Mouse (Mus musculus): Measurements from ENCODE around the gene Ifitm5. TPM values are rescaled to one million over a fixed set of nuclear protein-coding genes. Genes with fewer than 3 reads are reported as not detected.

Ifitm5 gene
- polyA plus RNA-seq, 1 experiment = 1.2 TPM

GRCm38 (mm10) chr7:140919911-140920310 lies 30.2 kb downstream of the Ifitm5 start:
- peaks cover 4% of the 10 kb centered on the region; the same call in 1 of the 2 replicates for H3K4me1 ChIP-seq (ENCODE audit: control insufficient read depth, insufficient read depth, insufficient read length)
- no peak overlapping the region for H3K27ac ChIP-seq (ENCODE audit: insufficient read depth, low read length)
- H3K36me3 ChIP-seq (ENCODE audit: control insufficient read depth, insufficient read depth, low read length) = no peaks in the 10 kb centered on the region
- no peak overlapping the region for H3K4me3 ChIP-seq (ENCODE audit: extremely low read depth, insufficient read depth, insufficient read length)
- DNase-seq (ENCODE audit: low read depth in 1 of 2, low spot score in 2 of 2) = no peak
- WGBS = 77% methylated on average over 4 of the region's 4 CpGs
- TF ChIP-seq POLR2A (IDR thresholded peaks at IDR 0.05; ENCODE audit: low read depth, low read length) (no peak), CTCF (IDR thresholded peaks at IDR 0.05; ENCODE audit: extremely low read depth, insufficient read depth, insufficient read length, insufficient replicate concordance) (no peak)
- H3K27me3 ChIP-seq (ENCODE audit: control insufficient read depth, insufficient read depth, low read length) = peaks cover 13% of the 10 kb centered on the region

- Histone ChIP-seq H3K27me3 (ENCODE audit: control insufficient read depth, insufficient read depth, low read length) (no peaks in the 10 kb centered on the region), H3K27ac (ENCODE audit: insufficient read depth, low read length) (no peak overlapping the region), H3K4me1 (ENCODE audit: control insufficient read depth, insufficient read depth, insufficient read length) (no peaks in the 10 kb centered on the region), H3K4me3 (ENCODE audit: extremely low read depth, insufficient read depth, insufficient read length) (no peak overlapping the region), H3K36me3 (ENCODE audit: control insufficient read depth, insufficient read depth, low read length) (no peaks in the 10 kb centered on the region)
- DNase-seq (ENCODE audit: low read depth in 1 of 2, low spot score in 2 of 2) = no peak
- 90% methylated on average over 8 of the region's 8 CpGs for WGBS
- TF ChIP-seq CTCF (IDR thresholded peaks at IDR 0.05; ENCODE audit: extremely low read depth, insufficient read depth, insufficient read length, insufficient replicate concordance) (no peak), POLR2A (IDR thresholded peaks at IDR 0.05; ENCODE audit: low read depth, low read length) (no peak)
Observed at GRCm38 (mm10) chr7:140914031-140914690, 35.9 kb downstream of the Ifitm5 start.

GRCm38 (mm10) chr7:140912846-140913482 lies 37.1 kb downstream of the Ifitm5 start:
- Histone ChIP-seq H3K4me1 (ENCODE audit: control insufficient read depth, insufficient read depth, insufficient read length) (no peaks in the 10 kb centered on the region), H3K27ac (ENCODE audit: insufficient read depth, low read length) (no peak overlapping the region), H3K4me3 (ENCODE audit: extremely low read depth, insufficient read depth, insufficient read length) (no peak overlapping the region), H3K27me3 (ENCODE audit: control insufficient read depth, insufficient read depth, low read length) (no peaks in the 10 kb centered on the region), H3K36me3 (ENCODE audit: control insufficient read depth, insufficient read depth, low read length) (no peaks in the 10 kb centered on the region)
- 89% methylated on average over 5 of the region's 5 CpGs for WGBS
- DNase-seq (ENCODE audit: low read depth in 1 of 2, low spot score in 2 of 2) = no peak
- TF ChIP-seq POLR2A (IDR thresholded peaks at IDR 0.05; ENCODE audit: low read depth, low read length) = no peak
- TF ChIP-seq CTCF (IDR thresholded peaks at IDR 0.05; ENCODE audit: extremely low read depth, insufficient read depth, insufficient read length, insufficient replicate concordance) = no peak

DNA sequence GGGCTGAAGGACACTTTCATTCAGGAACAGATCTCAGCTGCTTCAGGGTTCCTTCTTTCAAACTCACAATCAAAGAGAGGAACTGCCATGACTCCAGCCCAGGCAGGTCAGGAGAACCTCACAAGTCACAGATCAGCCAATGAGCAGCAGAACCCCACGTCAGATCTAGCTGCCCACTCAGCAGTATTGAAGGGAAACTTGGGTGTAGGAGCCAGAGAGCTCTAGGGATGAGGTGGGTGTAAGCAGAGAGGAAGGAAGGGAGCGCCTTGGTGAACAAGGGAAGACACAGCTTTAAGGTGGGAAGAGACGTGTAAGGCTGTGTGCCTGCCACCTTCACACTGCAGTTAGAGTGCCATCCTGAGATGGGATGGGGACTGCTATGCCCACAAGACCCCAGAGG lies 37.8 kb downstream of the Ifitm5 start:
- no peak overlapping the region for H3K4me3 ChIP-seq (ENCODE audit: extremely low read depth, insufficient read depth, insufficient read length)
- H3K36me3 ChIP-seq (ENCODE audit: control insufficient read depth, insufficient read depth, low read length) = no peaks in the 10 kb centered on the region
- no peaks in the 10 kb centered on the region for H3K27me3 ChIP-seq (ENCODE audit: control insufficient read depth, insufficient read depth, low read length)
- TF ChIP-seq POLR2A (IDR thresholded peaks at IDR 0.05; ENCODE audit: low read depth, low read length) = no peak
- no peak for TF ChIP-seq CTCF (IDR thresholded peaks at IDR 0.05; ENCODE audit: extremely low read depth, insufficient read depth, insufficient read length, insufficient replicate concordance)
- no peak for DNase-seq (ENCODE audit: low read depth in 1 of 2, low spot score in 2 of 2)
- H3K27ac ChIP-seq (ENCODE audit: insufficient read depth, low read length) = no peak overlapping the region
- 52% methylated on average over 3 of the region's 3 CpGs for WGBS
- no peaks in the 10 kb centered on the region for H3K4me1 ChIP-seq (ENCODE audit: control insufficient read depth, insufficient read depth, insufficient read length)

GRCm38 (mm10) chr7:140908634-140909107 lies 41.4 kb downstream of the Ifitm5 start:
- TF ChIP-seq POLR2A (IDR thresholded peaks at IDR 0.05; ENCODE audit: low read depth, low read length) (no peak), CTCF (IDR thresholded peaks at IDR 0.05; ENCODE audit: extremely low read depth, insufficient read depth, insufficient read length, insufficient replicate concordance) (peak; percentile 80; the same call in 1 of the 2 replicates)
- WGBS = 5% methylated on average over 19 of the region's 19 CpGs
- no peaks in the 10 kb centered on the region for H3K36me3 ChIP-seq (ENCODE audit: control insufficient read depth, insufficient read depth, low read length)
- no peaks in the 10 kb centered on the region for H3K4me1 ChIP-seq (ENCODE audit: control insufficient read depth, insufficient read depth, insufficient read length)
- H3K4me3 ChIP-seq (ENCODE audit: extremely low read depth, insufficient read depth, insufficient read length) = peak overlapping the region; percentile 28; the same call in 1 of the 2 replicates
- peak; percentile 34 to 62 for DNase-seq (ENCODE audit: low read depth in 1 of 2, low spot score in 2 of 2)
- no peaks in the 10 kb centered on the region for H3K27me3 ChIP-seq (ENCODE audit: control insufficient read depth, insufficient read depth, low read length)
- no peak overlapping the region for H3K27ac ChIP-seq (ENCODE audit: insufficient read depth, low read length)

GRCm38 (mm10) chr7:140908181-140908580 lies 41.9 kb downstream of the Ifitm5 start:
- TF ChIP-seq CTCF (IDR thresholded peaks at IDR 0.05; ENCODE audit: extremely low read depth, insufficient read depth, insufficient read length, insufficient replicate concordance) = no peak
- no peak for TF ChIP-seq POLR2A (IDR thresholded peaks at IDR 0.05; ENCODE audit: low read depth, low read length)
- H3K27ac ChIP-seq (ENCODE audit: insufficient read depth, low read length) = no peak overlapping the region
- no peak overlapping the region for H3K4me3 ChIP-seq (ENCODE audit: extremely low read depth, insufficient read depth, insufficient read length)
- 67% methylated on average over 7 of the region's 7 CpGs for WGBS
- H3K4me1 ChIP-seq (ENCODE audit: control insufficient read depth, insufficient read depth, insufficient read length) = no peaks in the 10 kb centered on the region
- no peak for DNase-seq (ENCODE audit: low read depth in 1 of 2, low spot score in 2 of 2)
- no peaks in the 10 kb centered on the region for H3K27me3 ChIP-seq (ENCODE audit: control insufficient read depth, insufficient read depth, low read length)
- H3K36me3 ChIP-seq (ENCODE audit: control insufficient read depth, insufficient read depth, low read length) = no peaks in the 10 kb centered on the region

- no peak overlapping the region for H3K4me3 ChIP-seq (ENCODE audit: extremely low read depth, insufficient read depth, insufficient read length)
- no peak overlapping the region for H3K27ac ChIP-seq (ENCODE audit: insufficient read depth, low read length)
- no peaks in the 10 kb centered on the region for H3K4me1 ChIP-seq (ENCODE audit: control insufficient read depth, insufficient read depth, insufficient read length)
- DNase-seq (ENCODE audit: low read depth in 1 of 2, low spot score in 2 of 2) = no peak
- no peaks in the 10 kb centered on the region for H3K36me3 ChIP-seq (ENCODE audit: control insufficient read depth, insufficient read depth, low read length)
- no peak for TF ChIP-seq POLR2A (IDR thresholded peaks at IDR 0.05; ENCODE audit: low read depth, low read length)
- TF ChIP-seq CTCF (IDR thresholded peaks at IDR 0.05; ENCODE audit: extremely low read depth, insufficient read depth, insufficient read length, insufficient replicate concordance) = no peak
- 84% methylated on average over 7 of the region's 7 CpGs for WGBS
- H3K27me3 ChIP-seq (ENCODE audit: control insufficient read depth, insufficient read depth, low read length) = no peaks in the 10 kb centered on the region
Observed at GRCm38 (mm10) chr7:140907697-140908096, 42.4 kb downstream of the Ifitm5 start.
